Mouse (Mus musculus): Measurements from ENCODE around the gene Lrrc38. TPM values are rescaled to one million over a fixed set of nuclear protein-coding genes. Genes with fewer than 3 reads are reported as not detected.

Lrrc38 gene
- polyA plus RNA-seq (2015; fragmentation: Nextera tagmentation; extraction: Ambion mirVana) = 0.19 and 0.28 TPM in 2 replicates

DNA sequence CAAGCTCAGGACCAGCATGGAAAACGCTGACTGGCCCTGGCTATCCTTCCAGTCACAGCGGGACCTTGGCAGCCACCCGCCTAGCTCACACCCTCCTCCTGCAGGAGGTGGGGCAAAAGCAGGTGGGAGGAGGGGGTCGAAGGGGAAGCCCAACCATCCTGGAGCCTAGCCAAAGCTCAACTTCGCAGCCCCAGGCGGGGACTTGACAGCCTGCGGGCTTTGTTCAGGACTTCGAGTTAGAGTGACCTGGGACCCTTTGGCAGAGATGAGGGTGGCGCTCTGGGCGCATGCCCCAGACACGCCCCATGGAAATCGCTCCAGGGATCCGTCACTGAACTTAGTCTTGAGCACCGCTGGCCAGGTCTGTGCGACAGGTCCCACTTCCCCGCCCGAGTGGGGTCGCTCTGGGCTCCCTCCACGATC, at the start of gene Lrrc38:
Lrrc38 (plus strand) TSS at position 274 of the 423 bp plus-strand sequence.
- H3K4me3 ChIP-seq (replicated peaks) = peak within 1 kb of the TSS; percentile 54
- under 1% methylated on average over 19 of the region's 19 CpGs for WGBS
- H3K36me3 ChIP-seq = no peaks in the 10 kb centered on the region
- ATAC-seq = peak; percentile 31
- peaks cover 55% of the 10 kb centered on the region for H3K27me3 ChIP-seq
- no peaks in the 10 kb centered on the region for H3K9me3 ChIP-seq
- peaks cover 16% of the 10 kb centered on the region for H3K4me1 ChIP-seq (replicated peaks)
- no peak within 1 kb of the TSS for H3K27ac ChIP-seq
- peak within 1 kb of the TSS; percentile 59 for H3K9ac ChIP-seq (replicated peaks)
- peak within 1 kb of the TSS; percentile 98 for H3K4me2 ChIP-seq (replicated peaks)

DNA sequence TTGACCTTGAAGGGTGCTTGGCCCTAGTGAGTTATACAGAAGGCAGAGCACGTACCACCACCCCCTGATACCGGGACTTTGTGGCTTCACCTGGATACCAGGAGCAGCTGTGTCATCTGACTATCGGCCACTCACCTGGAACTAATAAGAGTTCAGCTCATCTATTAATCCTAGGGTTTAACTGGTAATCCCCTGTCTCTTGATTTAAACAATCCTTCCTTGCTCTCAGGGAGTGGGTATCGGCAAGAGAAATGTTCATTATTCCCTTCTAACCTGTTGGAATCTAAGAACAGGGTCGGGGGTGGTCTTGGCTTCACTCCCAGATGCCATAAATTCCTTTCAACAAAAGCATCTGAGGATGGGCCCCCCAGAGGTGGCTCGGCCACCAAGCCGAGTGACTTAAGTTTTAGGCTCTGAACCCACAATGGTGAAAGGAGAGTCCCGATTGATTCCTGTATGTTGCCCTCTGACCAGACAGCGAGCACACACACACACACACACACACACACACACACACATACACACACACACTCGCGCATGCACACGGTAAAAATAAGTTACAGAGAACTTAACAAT, 49.4 kb upstream of the Lrrc38 start:
- peak overlapping the region; percentile 28 for H3K9ac ChIP-seq (replicated peaks)
- H3K4me2 ChIP-seq (replicated peaks) = peak overlapping the region; percentile 62
- no peaks in the 10 kb centered on the region for H3K9me3 ChIP-seq
- no peak overlapping the region for H3K27ac ChIP-seq
- H3K4me3 ChIP-seq (replicated peaks) = peak overlapping the region; percentile 45
- H3K36me3 ChIP-seq = no peaks in the 10 kb centered on the region
- WGBS = 6% methylated on average over 12 of the region's 12 CpGs
- ATAC-seq = no peak
- 0 out of 2 replicates have a peak, but pooled peaks cover 3% of the 10 kb centered on the region for H3K27me3 ChIP-seq
- H3K4me1 ChIP-seq (replicated peaks) = peaks cover 53% of the 10 kb centered on the region

- 75% methylated on average over 5 of the region's 5 CpGs for WGBS
- Histone ChIP-seq H3K4me2 (replicated peaks) (peak overlapping the region; percentile 62), H3K9ac (replicated peaks) (no peak overlapping the region), H3K9me3 (no peaks in the 10 kb centered on the region), H3K4me1 (replicated peaks) (peaks cover 45% of the 10 kb centered on the region), H3K4me3 (replicated peaks) (peak overlapping the region; percentile 45; the same call in 1 of the 2 replicates), H3K27me3 (0 out of 2 replicates have a peak, but pooled peaks cover 3% of the 10 kb centered on the region), H3K27ac (no peak overlapping the region), H3K36me3 (no peaks in the 10 kb centered on the region)
- no peak for ATAC-seq
These were observed 48.5 kb upstream of the Lrrc38 start for GRCm38 (mm10) chr4:143301042-143301441.

- H3K27ac ChIP-seq = no peak overlapping the region
- H3K36me3 ChIP-seq = no peaks in the 10 kb centered on the region
- no peak overlapping the region for H3K4me2 ChIP-seq (replicated peaks)
- H3K4me3 ChIP-seq (replicated peaks) = no peak overlapping the region
- 54% methylated on average over 4 of the region's 4 CpGs for WGBS
- H3K27me3 ChIP-seq = 0 out of 2 replicates have a peak, but pooled peaks cover 3% of the 10 kb centered on the region
- no peak for ATAC-seq
- H3K4me1 ChIP-seq (replicated peaks) = peaks cover 41% of the 10 kb centered on the region
- no peaks in the 10 kb centered on the region for H3K9me3 ChIP-seq
- H3K9ac ChIP-seq (replicated peaks) = no peak overlapping the region
These were observed 47.7 kb upstream of the Lrrc38 start for GRCm38 (mm10) chr4:143301875-143302274.

- Histone ChIP-seq H3K4me3 (replicated peaks) (no peak overlapping the region), H3K4me2 (replicated peaks) (no peak overlapping the region), H3K9ac (replicated peaks) (no peak overlapping the region), H3K36me3 (no peaks in the 10 kb centered on the region), H3K27me3 (0 out of 2 replicates have a peak, but pooled peaks cover 3% of the 10 kb centered on the region), H3K27ac (no peak overlapping the region), H3K9me3 (no peaks in the 10 kb centered on the region), H3K4me1 (replicated peaks) (peaks cover 36% of the 10 kb centered on the region)
- WGBS = 47% methylated on average over 11 of the region's 11 CpGs
- ATAC-seq = no peak
These were observed 47.2 kb upstream of the Lrrc38 start for GRCm38 (mm10) chr4:143302279-143302890.

DNA sequence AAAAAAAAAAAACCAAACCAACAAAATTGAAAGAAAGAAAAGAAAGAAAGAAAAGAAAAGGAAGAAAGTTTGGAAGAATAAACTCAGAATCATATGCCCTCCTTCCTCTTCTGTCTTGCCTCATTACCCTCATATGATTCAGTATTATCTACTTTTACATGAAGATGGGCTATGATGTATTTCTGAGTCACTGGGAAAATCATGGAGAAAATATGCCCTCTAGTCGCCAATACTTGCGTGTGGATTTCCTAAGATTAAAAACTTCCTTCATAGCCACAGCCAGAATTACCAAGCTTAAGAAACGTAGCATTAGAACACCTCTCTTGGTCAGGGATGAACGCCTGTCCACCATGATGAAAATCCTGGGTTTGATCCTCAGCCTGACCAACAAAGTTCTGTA, 44.5 kb upstream of the Lrrc38 start:
- ATAC-seq = no peak
- no peak overlapping the region for H3K27ac ChIP-seq
- WGBS = 94% methylated on average over 4 of the region's 4 CpGs
- H3K9me3 ChIP-seq = no peaks in the 10 kb centered on the region
- no peaks in the 10 kb centered on the region for H3K36me3 ChIP-seq
- H3K4me1 ChIP-seq (replicated peaks) = peaks cover 11% of the 10 kb centered on the region
- H3K9ac ChIP-seq (replicated peaks) = no peak overlapping the region
- H3K27me3 ChIP-seq = 0 out of 2 replicates have a peak, but pooled peaks cover 3% of the 10 kb centered on the region
- no peak overlapping the region for H3K4me2 ChIP-seq (replicated peaks)
- H3K4me3 ChIP-seq (replicated peaks) = no peak overlapping the region

- Histone ChIP-seq H3K9me3 (no peaks in the 10 kb centered on the region), H3K27ac (no peak overlapping the region), H3K4me1 (replicated peaks) (peaks cover 4% of the 10 kb centered on the region; the same call in 1 of the 2 replicates), H3K4me3 (replicated peaks) (no peak overlapping the region), H3K4me2 (replicated peaks) (no peak overlapping the region), H3K27me3 (0 out of 2 replicates have a peak, but pooled peaks cover 3% of the 10 kb centered on the region), H3K9ac (replicated peaks) (no peak overlapping the region), H3K36me3 (no peaks in the 10 kb centered on the region)
- 0 out of 2 replicates have a peak, but pooled peaks have one; percentile 40 for ATAC-seq
- 63% methylated on average over 5 of the region's 5 CpGs for WGBS
These were observed 43.4 kb upstream of the Lrrc38 start for GRCm38 (mm10) chr4:143305987-143306772.

DNA sequence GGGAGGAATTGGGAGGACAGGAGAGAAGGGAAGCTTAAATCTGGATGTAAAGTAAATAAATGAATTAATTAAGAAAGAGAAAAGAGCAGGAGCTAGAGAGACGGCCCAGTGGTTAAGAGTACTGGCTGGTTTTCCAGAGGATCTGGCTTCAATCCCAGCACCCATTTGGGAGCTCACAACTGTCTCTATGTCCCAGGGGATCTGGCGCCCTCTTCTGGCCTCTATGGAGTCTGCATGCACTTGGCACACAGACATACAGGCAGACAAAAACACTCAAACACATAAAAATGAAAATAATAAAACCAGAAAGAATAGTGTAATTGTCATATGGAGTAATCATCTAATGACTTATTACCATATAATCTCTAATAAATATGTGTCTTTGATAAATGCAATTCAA, 38.2 kb upstream of the Lrrc38 start:
- H3K4me2 ChIP-seq (replicated peaks) = no peak overlapping the region
- no peak for ATAC-seq
- H3K9me3 ChIP-seq = no peaks in the 10 kb centered on the region
- no peak overlapping the region for H3K9ac ChIP-seq (replicated peaks)
- no peaks in the 10 kb centered on the region for H3K27me3 ChIP-seq
- peaks cover 2% of the 10 kb centered on the region; the same call in 1 of the 2 replicates for H3K4me1 ChIP-seq (replicated peaks)
- 45% methylated on average over 2 of the region's 2 CpGs for WGBS
- no peaks in the 10 kb centered on the region for H3K36me3 ChIP-seq
- H3K27ac ChIP-seq = no peak overlapping the region
- H3K4me3 ChIP-seq (replicated peaks) = no peak overlapping the region

- Histone ChIP-seq H3K4me2 (replicated peaks) (no peak overlapping the region), H3K27me3 (no peaks in the 10 kb centered on the region), H3K9ac (replicated peaks) (no peak overlapping the region), H3K9me3 (no peaks in the 10 kb centered on the region), H3K4me3 (replicated peaks) (no peak overlapping the region), H3K4me1 (replicated peaks) (no peaks in the 10 kb centered on the region), H3K27ac (no peak overlapping the region), H3K36me3 (no peaks in the 10 kb centered on the region)
- 88% methylated on average over 6 of the region's 6 CpGs for WGBS
- ATAC-seq = no peak
These were observed 36.3 kb upstream of the Lrrc38 start for GRCm38 (mm10) chr4:143313299-143313698.

GRCm38 (mm10) chr4:143324176-143324924, 25.2 kb upstream of the Lrrc38 start:
- Histone ChIP-seq H3K4me2 (replicated peaks) (peak overlapping the region; percentile 52), H3K9me3 (no peaks in the 10 kb centered on the region), H3K9ac (replicated peaks) (no peak overlapping the region), H3K27ac (peak overlapping the region; percentile 61), H3K4me3 (replicated peaks) (no peak overlapping the region), H3K36me3 (no peaks in the 10 kb centered on the region), H3K4me1 (replicated peaks) (peaks cover 12% of the 10 kb centered on the region), H3K27me3 (no peaks in the 10 kb centered on the region)
- ATAC-seq = peak; percentile 41; the same call in 1 of the 2 replicates
- 14% methylated on average over 8 of the region's 11 CpGs for WGBS

DNA sequence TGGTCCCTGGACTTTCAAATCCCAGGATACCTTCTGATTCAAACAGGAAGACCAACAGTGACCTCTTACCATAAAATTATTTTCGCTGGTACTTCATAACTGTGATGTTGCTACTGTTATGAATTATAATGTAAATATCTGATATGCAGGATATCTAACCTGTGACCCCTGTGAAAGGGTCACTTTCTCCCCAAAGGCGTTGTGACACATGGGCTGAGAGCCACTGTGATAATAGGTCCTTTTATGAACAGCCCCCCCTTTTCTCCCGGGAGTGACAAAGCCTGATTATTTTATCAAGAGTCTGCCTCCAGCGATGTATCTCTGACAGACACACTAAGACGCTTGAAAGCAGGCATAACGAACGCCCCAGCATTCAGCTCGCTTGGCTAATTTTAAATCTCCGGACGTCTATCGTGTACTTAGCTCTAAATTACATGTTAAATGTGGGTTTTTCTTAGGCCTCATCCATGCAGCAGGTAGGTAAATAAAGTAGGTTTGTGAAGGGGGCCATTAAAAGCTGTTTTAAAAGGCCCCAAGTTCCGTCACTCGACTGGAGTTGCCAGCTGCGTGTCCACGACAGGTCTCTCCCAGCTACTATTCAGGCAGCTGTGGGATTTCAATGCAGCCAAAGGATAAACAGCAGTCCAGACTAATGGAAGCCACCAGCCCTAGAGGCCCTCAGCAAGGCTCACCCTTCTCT, 24.5 kb upstream of the Lrrc38 start:
- ATAC-seq = peak; percentile 72
- no peaks in the 10 kb centered on the region for H3K9me3 ChIP-seq
- H3K4me2 ChIP-seq (replicated peaks) = peak overlapping the region; percentile 52
- no peak overlapping the region; the same call in 1 of the 2 replicates for H3K9ac ChIP-seq (replicated peaks)
- H3K27ac ChIP-seq = peak overlapping the region; percentile 61
- WGBS = 19% methylated on average over 15 of the region's 15 CpGs
- peak overlapping the region; percentile 34 for H3K4me3 ChIP-seq (replicated peaks)
- peaks cover 12% of the 10 kb centered on the region for H3K4me1 ChIP-seq (replicated peaks)
- H3K27me3 ChIP-seq = no peaks in the 10 kb centered on the region
- no peaks in the 10 kb centered on the region for H3K36me3 ChIP-seq
